Mouse (Mus musculus): Measurements from ENCODE around the gene Gm49373. TPM values are rescaled to one million over a fixed set of nuclear protein-coding genes. Genes with fewer than 3 reads are reported as not detected.
A peak's percentile ranks its signal among the peaks of the same experiment; 100 is the strongest.

Gene Gm49373
- under 1 TPM; 0.24 to 0.68 (median 0.42) TPM for total RNA-seq (2022)

GRCm38 (mm10) chr9:21073044-21073840 lies at the start of gene Gm49373, which contains the start of gene Fdx1l:
Gene Gm49373, minus strand, starts transcription at chr9:21073096.
Gene Fdx1l, minus strand, starts transcription at chr9:21073614.
- peak; percentile 89 for DNase-seq

GRCm38 (mm10) chr9:21121483-21121882 lies 48.6 kb upstream of the Gm49373 start:
- no peak for DNase-seq

GRCm38 (mm10) chr9:21117073-21117472 lies 44.2 kb upstream of the Gm49373 start:
- no peak for DNase-seq

GRCm38 (mm10) chr9:21115105-21115504 lies 42.2 kb upstream of the Gm49373 start:
- DNase-seq: no peak

- DNase-seq: no peak
Observed at GRCm38 (mm10) chr9:21114190-21114589, 41.3 kb upstream of the Gm49373 start.

- no peak for DNase-seq
Observed at GRCm38 (mm10) chr9:21113751-21114150, 40.9 kb upstream of the Gm49373 start.

- DNase-seq: no peak
Observed at GRCm38 (mm10) chr9:21107607-21108237, 34.8 kb upstream of the Gm49373 start.

GRCm38 (mm10) chr9:21105760-21106564 lies 33.1 kb upstream of the Gm49373 start:
- no peak for DNase-seq

- no peak for DNase-seq
Observed at GRCm38 (mm10) chr9:21104814-21105213, 31.9 kb upstream of the Gm49373 start.

- DNase-seq: no peak
Observed at GRCm38 (mm10) chr9:21102076-21102475, 29.2 kb upstream of the Gm49373 start.

- DNase-seq: no peak
Observed at GRCm38 (mm10) chr9:21100447-21101161, 27.7 kb upstream of the Gm49373 start.

GRCm38 (mm10) chr9:21097793-21098192 lies 24.9 kb upstream of the Gm49373 start:
- DNase-seq: no peak

GRCm38 (mm10) chr9:21095958-21096357 lies 23.1 kb upstream of the Gm49373 start:
- no peak for DNase-seq

- no peak for DNase-seq
Observed at GRCm38 (mm10) chr9:21093423-21093822, 20.5 kb upstream of the Gm49373 start.

GRCm38 (mm10) chr9:21091707-21092320 lies 18.9 kb upstream of the Gm49373 start, which contains the start of the genes Gm38431 and Raver1:
Gene Gm38431, minus strand, starts transcription at chr9:21091997.
Gene Raver1, minus strand, starts transcription at chr9:21092008.
- DNase-seq: peak; percentile 98

- DNase-seq: no peak
Observed at GRCm38 (mm10) chr9:21090972-21091706, 18.2 kb upstream of the Gm49373 start.

GRCm38 (mm10) chr9:21090537-21090936 lies 17.6 kb upstream of the Gm49373 start:
- no peak for DNase-seq

GRCm38 (mm10) chr9:21083324-21083723 lies 10.4 kb upstream of the Gm49373 start:
- DNase-seq: no peak

GRCm38 (mm10) chr9:21081127-21081526 lies 8.2 kb upstream of the Gm49373 start:
- no peak for DNase-seq

- no peak for DNase-seq
Observed at GRCm38 (mm10) chr9:21075625-21076024, 2.7 kb upstream of the Gm49373 start.

GRCm38 (mm10) chr9:21074173-21074572 lies 1.3 kb upstream of the Gm49373 start:
- DNase-seq: no peak
